Mouse (Mus musculus) liver, adult 2 months (tissue): Measurements from ENCODE around the gene Gm14399.
"Not testable (repeated sequence)": the region's sequence is repeated elsewhere in the genome, so short reads cannot be mapped to it uniquely, and the experiment has no call there.

ENCODE experiments used
- CTCF ChIP-seq: fragments of 200-500 bp; IDR thresholded peaks from 2 replicates; pipeline ENCODE4 v1.5.1; 2011; ENCODE audit warnings: low read depth, low read length, control low read depth
- POLR2A ChIP-seq: fragments of 200-500 bp; IDR thresholded peaks from 2 replicates; pipeline ENCODE4 v1.6.1; 2011; ENCODE audit warnings: low read length, control low read depth; ENCODE audit not compliant: insufficient read depth; ENCODE audit errors: extremely low read depth

- TF ChIP-seq POLR2A, CTCF: not testable (repeated sequence)
Observed at GRCm38 (mm10) chr2:175174058-175174457, 32.2 kb upstream of the Gm14399 start.
